Mouse (Mus musculus) forebrain, embryonic 16.5 days (tissue): ENCODE data around the gene Tmem128. TPM values are rescaled to one million over a fixed set of nuclear protein-coding genes. Genes with fewer than 3 reads are reported as not detected.

Experiments used
- ATAC-seq: fragments of 200-750 bp; cut with Nextera tagmentation; 2 replicates; pipeline ENCODE4 v1.8.0; 2017; ENCODE audit warnings: mild to moderate bottlenecking, moderate library complexity
- H3K27ac ChIP-seq: fragments of 300-500 bp; sonication (generic); 2 replicates; pipeline ENCODE4 v1.5.1; 2014; ENCODE audit warnings: low read length, control low read depth
- H3K27me3 ChIP-seq: fragments of 300-500 bp; sonication (generic); replicated peaks from 2 replicates; pipeline ENCODE4 v1.6.1; 2014; ENCODE audit warnings: low read length; ENCODE audit not compliant: control insufficient read depth, insufficient read depth
- H3K36me3 ChIP-seq: fragments of 300-500 bp; sonication (generic); 2 replicates; pipeline ENCODE4 v1.6.1; 2014; ENCODE audit not compliant: control insufficient read depth, insufficient read depth
- H3K4me1 ChIP-seq: fragments of 300-500 bp; sonication (generic); replicated peaks from 2 replicates; pipeline ENCODE4 v1.6.1; 2014; ENCODE audit warnings: low read length; ENCODE audit not compliant: control insufficient read depth, insufficient read depth
- H3K4me2 ChIP-seq: fragments of 300-500 bp; sonication (generic); 2 replicates; pipeline ENCODE4 v1.6.1; 2014; ENCODE audit warnings: mild to moderate bottlenecking, low read length, control low read depth
- H3K4me3 ChIP-seq: fragments of 300-500 bp; sonication (generic); replicated peaks from 2 replicates; pipeline ENCODE4 v1.5.1; 2014; ENCODE audit warnings: mild to moderate bottlenecking, low read length, control low read depth
- H3K9ac ChIP-seq: fragments of 300-500 bp; sonication (generic); replicated peaks from 2 replicates; pipeline ENCODE4 v1.6.1; 2014; ENCODE audit warnings: low read depth, low read length, control low read depth
- H3K9me3 ChIP-seq: fragments of 300-500 bp; sonication (generic); 2 replicates; pipeline ENCODE4 v1.6.1; 2016; ENCODE audit warnings: low read length; ENCODE audit not compliant: control insufficient read depth
- WGBS: fragments of 180-500 bp; shearing (Covaris S2); extraction: QIAGEN DNeasy Blood & Tissue Kit; methylation state at CpG from one replicate; pipeline ENCODE4 v1.1.7; 2014; 5-methylcytosine and 5-hydroxymethylcytosine counted together
- polyA plus RNA-seq: library from polyadenylated mRNA; unstranded; fragments of >200 nt; fragmentation: Nextera tagmentation; extraction: Ambion mirVana; gene quantifications from 2 replicates; pipeline ENCODE4 v1.2.1, GENCODE M21; 2015

Gene Tmem128
- polyA plus RNA-seq, 1 experiment from 2014 or later = 88.5 TPM

DNA sequence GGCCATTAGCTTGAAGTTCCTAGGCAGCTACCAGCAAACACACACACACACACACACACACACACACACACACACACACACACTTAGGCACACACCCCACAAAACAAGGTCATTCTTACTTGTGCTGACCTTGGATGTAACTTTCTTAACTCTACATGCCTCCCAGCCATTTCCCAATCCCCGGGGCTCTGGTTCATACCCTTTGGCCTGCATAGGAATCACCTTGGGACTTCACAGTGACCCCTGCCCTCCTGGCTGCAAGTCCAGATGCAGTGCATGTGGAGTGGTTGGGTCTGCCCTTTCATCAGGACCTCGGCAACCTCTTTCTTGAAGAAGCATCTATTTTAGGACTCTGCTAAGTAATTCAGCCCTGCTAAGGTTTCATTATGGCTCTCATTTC lies 45.3 kb downstream of the Tmem128 start:
- H3K36me3 ChIP-seq = no peaks in the 10 kb centered on the region
- H3K4me1 ChIP-seq = no peaks in the 10 kb centered on the region
- no peak overlapping the region for H3K4me2 ChIP-seq
- no peak for ATAC-seq
- 89% methylated on average over 2 of the region's 2 CpGs for WGBS
- H3K9ac ChIP-seq = no peak overlapping the region
- H3K27me3 ChIP-seq = no peaks in the 10 kb centered on the region
- H3K27ac ChIP-seq = no peak overlapping the region
- no peak overlapping the region for H3K4me3 ChIP-seq
- H3K9me3 ChIP-seq = no peaks in the 10 kb centered on the region

GRCm38 (mm10) chr5:38307255-38308101 lies 47.5 kb downstream of the Tmem128 start:
- Histone ChIP-seq H3K4me3 (peak overlapping the region; percentile 46), H3K27ac (no peak overlapping the region), H3K9ac (peak overlapping the region; percentile 45; the same call in 1 of the 2 replicates), H3K4me2 (peak overlapping the region; percentile 69), H3K36me3 (no peaks in the 10 kb centered on the region), H3K9me3 (no peaks in the 10 kb centered on the region), H3K4me1 (no peaks in the 10 kb centered on the region), H3K27me3 (no peaks in the 10 kb centered on the region)
- peak; percentile 92 for ATAC-seq
- WGBS = 8% methylated on average over 26 of the region's 26 CpGs

DNA sequence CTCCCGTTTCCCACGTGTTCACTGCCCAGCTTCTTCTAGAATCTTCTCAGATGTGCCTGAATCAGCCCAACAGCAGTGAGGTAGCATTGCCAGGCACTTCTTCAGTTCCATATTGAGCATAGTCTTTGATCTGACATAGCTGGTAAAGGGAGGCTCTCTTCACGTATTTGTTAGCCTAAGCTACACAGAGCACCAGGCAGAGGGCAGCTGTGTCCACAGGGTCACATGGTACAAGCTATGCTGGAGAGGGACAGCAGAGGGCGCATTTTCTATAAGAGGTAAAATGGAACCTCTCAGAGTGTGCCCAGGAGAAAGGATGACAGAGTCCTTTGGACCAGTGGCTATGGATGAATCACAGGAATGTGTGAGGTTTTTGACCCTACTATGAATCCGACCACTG lies 48.9 kb downstream of the Tmem128 start:
- 55% methylated on average over 5 of the region's 5 CpGs for WGBS
- Histone ChIP-seq H3K9ac (no peak overlapping the region), H3K36me3 (no peaks in the 10 kb centered on the region), H3K4me2 (no peak overlapping the region), H3K4me3 (no peak overlapping the region), H3K9me3 (no peaks in the 10 kb centered on the region), H3K4me1 (no peaks in the 10 kb centered on the region), H3K27me3 (no peaks in the 10 kb centered on the region), H3K27ac (no peak overlapping the region)
- ATAC-seq = no peak

GRCm38 (mm10) chr5:38309795-38310194 lies 49.8 kb downstream of the Tmem128 start:
- H3K4me2 ChIP-seq = no peak overlapping the region
- no peaks in the 10 kb centered on the region for H3K4me1 ChIP-seq
- H3K27me3 ChIP-seq = no peaks in the 10 kb centered on the region
- no peak overlapping the region for H3K4me3 ChIP-seq
- WGBS = 64% methylated on average over 3 of the region's 3 CpGs
- no peak overlapping the region for H3K9ac ChIP-seq
- ATAC-seq = no peak
- H3K27ac ChIP-seq = no peak overlapping the region
- no peaks in the 10 kb centered on the region for H3K36me3 ChIP-seq
- no peaks in the 10 kb centered on the region for H3K9me3 ChIP-seq

Other genes starting within 250 kb of the Tmem128 start
- 38.6 and 39.1 TPM in 2 replicates for gene Stx18, start 221.4 kb upstream of the Tmem128 start, polyA plus RNA-seq
- gene Nsg1, start 100.3 kb upstream of the Tmem128 start, polyA plus RNA-seq = 1,360 and 1,459 TPM in 2 replicates
- gene Zbtb49, start 39.7 kb upstream of the Tmem128 start, polyA plus RNA-seq = 23.5 and 26.9 TPM in 2 replicates
- gene Lyar, start 39.7 kb upstream of the Tmem128 start, polyA plus RNA-seq = 46.3 and 47.7 TPM in 2 replicates
- gene Otop1, start 15.8 kb downstream of the Tmem128 start, polyA plus RNA-seq = not detected in 2 replicates
- gene Drd5, start 59.2 kb downstream of the Tmem128 start, polyA plus RNA-seq = 0.27 and 0.34 TPM in 2 replicates
- 0.35 and 0.53 TPM in 2 replicates for gene Slc2a9, start 243.0 kb downstream of the Tmem128 start, polyA plus RNA-seq